Mouse (Mus musculus) liver, adult 2 months (tissue): ENCODE measurements at regions not wholly inside any gene's neighbourhood (a gene's known extent, or its start where the extent isn't known, plus 50 kb on each side); places are given as distances from the start of the nearest gene placed in this dataset.

Source experiments
- CTCF ChIP-seq: fragments of 200-500 bp; IDR thresholded peaks from 2 replicates; pipeline ENCODE4 v1.5.1; 2011; ENCODE audit warnings: low read depth, low read length, control low read depth
- POLR2A ChIP-seq: fragments of 200-500 bp; IDR thresholded peaks from 2 replicates; pipeline ENCODE4 v1.6.1; 2011; ENCODE audit warnings: low read length, control low read depth; ENCODE audit not compliant: insufficient read depth; ENCODE audit errors: extremely low read depth

DNA sequence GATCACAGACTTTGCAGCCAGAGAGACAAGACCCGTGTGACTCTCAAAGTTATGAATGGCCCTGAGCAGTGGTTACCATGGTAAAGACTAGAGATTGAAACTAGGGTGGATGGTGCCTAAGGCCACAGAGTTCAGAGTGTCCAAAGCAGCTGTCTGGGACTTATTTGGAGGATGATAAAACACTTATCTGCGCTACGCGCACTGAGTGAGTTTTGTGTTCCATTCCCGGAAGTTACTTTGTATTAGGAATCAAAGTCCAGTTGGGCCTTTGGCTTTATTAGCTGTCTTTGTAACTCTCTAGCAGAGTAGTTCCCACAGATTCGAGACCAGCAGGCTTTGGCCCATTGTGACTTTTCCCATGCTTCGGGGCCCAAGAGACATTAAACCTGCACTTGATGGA is 335.9 kb downstream of the Ets1 start:
- TF ChIP-seq POLR2A = no peak
- no peak for TF ChIP-seq CTCF
